Mouse (Mus musculus) forebrain, postnatal 0 days (tissue): ENCODE data around the gene Gm42715. TPM values are rescaled to one million over a fixed set of nuclear protein-coding genes. Genes with fewer than 3 reads are reported as not detected.
A peak's percentile ranks its signal among the peaks of the same experiment; 100 is the strongest.

Experiments used
- ATAC-seq: fragments of 200-750 bp; cut with Nextera tagmentation; 2 replicates; pipeline ENCODE4 v1.8.0; 2017; ENCODE audit warnings: mild to moderate bottlenecking, moderate library complexity
- DNase-seq: peaks from one replicate; pipeline ENCODE4 v3.0.0-alpha.2; 2015
- H3K27ac ChIP-seq: fragments of 300-500 bp; sonication (generic); 2 replicates; pipeline ENCODE4 v1.5.1; 2014; ENCODE audit warnings: low read depth, mild to moderate bottlenecking, antibody characterized with exemption, low read length, moderate library complexity, mixed read lengths
- H3K27me3 ChIP-seq: fragments of 300-500 bp; sonication (generic); 2 replicates; pipeline ENCODE4 v1.6.1; 2014; ENCODE audit warnings: mild to moderate bottlenecking, low read length, mixed read lengths; ENCODE audit not compliant: insufficient read depth
- H3K36me3 ChIP-seq: fragments of 300-500 bp; sonication (generic); 2 replicates; pipeline ENCODE4 v1.6.1; 2014; ENCODE audit warnings: mild to moderate bottlenecking, moderate library complexity; ENCODE audit not compliant: insufficient read depth
- H3K4me1 ChIP-seq: fragments of 300-500 bp; sonication (generic); 2 replicates; pipeline ENCODE4 v1.6.1; 2014; ENCODE audit warnings: antibody characterized with exemption; ENCODE audit not compliant: insufficient read depth
- H3K4me2 ChIP-seq: fragments of 300-500 bp; sonication (generic); 2 replicates; pipeline ENCODE4 v1.6.1; 2014; ENCODE audit warnings: low read depth, mild to moderate bottlenecking, moderate library complexity
- H3K4me3 ChIP-seq: fragments of 300-500 bp; sonication (generic); 2 replicates; pipeline ENCODE4 v1.5.1; 2014; ENCODE audit warnings: low read depth, low read length, mixed read lengths
- H3K9ac ChIP-seq: fragments of 300-500 bp; sonication (generic); 2 replicates; pipeline ENCODE4 v1.6.1; 2014; ENCODE audit warnings: mild to moderate bottlenecking
- H3K9me3 ChIP-seq: fragments of 300-500 bp; sonication (generic); 2 replicates; pipeline ENCODE4 v1.6.1; 2016; ENCODE audit warnings: low read length
- CTCF ChIP-seq: sonication (generic); IDR thresholded peaks from 2 replicates; pipeline ENCODE4 v1.5.1; 2016; ENCODE audit warnings: antibody characterized with exemption, control low read depth, low read depth
- WGBS: fragments of 180-500 bp; shearing (Covaris S2); extraction: QIAGEN DNeasy Blood & Tissue Kit; methylation state at CpG from one replicate; pipeline ENCODE4 v1.1.7; 2014; 5-methylcytosine and 5-hydroxymethylcytosine counted together
- polyA plus RNA-seq: library from polyadenylated mRNA; unstranded; fragments of >200 nt; fragmentation: Nextera tagmentation; extraction: Ambion mirVana; gene quantifications from 2 replicates; pipeline ENCODE4 v1.2.1, GENCODE M21; 2015
- total RNA-seq: library from RNA; depleted of rRNA; stranded (reverse); fragments of >200 nt; gene quantifications from 2 replicates; pipeline ENCODE4 v1.2.3, GENCODE M21; 2014

Gene Gm42715
- total and polyA plus RNA-seq, 2 experiments from 2014 or later: 10.3 to 28.3 TPM

GRCm38 (mm10) chr7:127583260-127583659 is 63.9 kb downstream of the Gm42715 start:
- Histone ChIP-seq H3K4me1 (no peaks in the 10 kb centered on the region), H3K9me3 (no peaks in the 10 kb centered on the region), H3K4me2 (no peak overlapping the region), H3K27ac (no peak overlapping the region), H3K27me3 (no peaks in the 10 kb centered on the region), H3K9ac (no peak overlapping the region), H3K36me3 (peaks cover 46% of the 10 kb centered on the region), H3K4me3 (no peak overlapping the region)
- no peak for DNase-seq
- no peak for ATAC-seq
- WGBS: 94% methylated on average over 6 of the region's 6 CpGs
- no peak for TF ChIP-seq CTCF

GRCm38 (mm10) chr7:127585031-127585430 is 65.6 kb downstream of the Gm42715 start:
- Histone ChIP-seq H3K9ac (no peak overlapping the region), H3K36me3 (peaks cover 36% of the 10 kb centered on the region), H3K27me3 (no peaks in the 10 kb centered on the region), H3K27ac (no peak overlapping the region), H3K9me3 (no peaks in the 10 kb centered on the region), H3K4me1 (no peaks in the 10 kb centered on the region), H3K4me2 (no peak overlapping the region), H3K4me3 (no peak overlapping the region)
- ATAC-seq (no peak), DNase-seq (no peak)
- no peak for TF ChIP-seq CTCF
- WGBS: 90% methylated on average over 7 of the region's 7 CpGs

GRCm38 (mm10) chr7:127586149-127586548 is 66.8 kb downstream of the Gm42715 start:
- Histone ChIP-seq H3K4me2 (no peak overlapping the region), H3K4me1 (no peaks in the 10 kb centered on the region), H3K36me3 (peaks cover 42% of the 10 kb centered on the region), H3K27ac (no peak overlapping the region), H3K27me3 (no peaks in the 10 kb centered on the region), H3K9me3 (no peaks in the 10 kb centered on the region), H3K9ac (no peak overlapping the region), H3K4me3 (no peak overlapping the region)
- ATAC-seq (no peak), DNase-seq (no peak)
- no peak for TF ChIP-seq CTCF
- 91% methylated on average over 6 of the region's 6 CpGs for WGBS

- no peak overlapping the region for H3K27ac ChIP-seq
- H3K4me2 ChIP-seq: peak overlapping the region; percentile 76
- peak overlapping the region; percentile 82; the same call in 1 of the 2 replicates for H3K4me3 ChIP-seq
- 73% methylated on average over 5 of the region's 5 CpGs for WGBS
- H3K36me3 ChIP-seq: peaks cover 46% of the 10 kb centered on the region
- H3K9ac ChIP-seq: no peak overlapping the region
- no peaks in the 10 kb centered on the region for H3K27me3 ChIP-seq
- ATAC-seq (no peak), DNase-seq (no peak)
- H3K9me3 ChIP-seq: no peaks in the 10 kb centered on the region
- H3K4me1 ChIP-seq: no peaks in the 10 kb centered on the region
- no peak for TF ChIP-seq CTCF
Measured at GRCm38 (mm10) chr7:127587196-127587595, 67.8 kb downstream of the Gm42715 start.

GRCm38 (mm10) chr7:127588011-127588871 is 68.9 kb downstream of the Gm42715 start, which contains the start of the genes Ccdc189 and Rnf40:
TSS of gene Ccdc189 (minus strand) at chr7:127588595.
TSS of gene Rnf40 (plus strand) at chr7:127588767.
- WGBS: under 1% methylated on average over 50 of the region's 50 CpGs
- TF ChIP-seq CTCF: peak; percentile 29; the same call in 1 of the 2 replicates
- Histone ChIP-seq H3K36me3 (peaks cover 46% of the 10 kb centered on the region), H3K4me1 (no peaks in the 10 kb centered on the region), H3K4me2 (peak within 1 kb of the TSS; percentile 76), H3K27ac (peak within 1 kb of the TSS; percentile 51), H3K27me3 (no peaks in the 10 kb centered on the region), H3K4me3 (peak within 1 kb of the TSS; percentile 82), H3K9ac (peak within 1 kb of the TSS; percentile 74), H3K9me3 (no peaks in the 10 kb centered on the region)
- DNase-seq (peak; percentile 96), ATAC-seq (peak; percentile 96)

GRCm38 (mm10) chr7:127588901-127589300 is 69.5 kb downstream of the Gm42715 start:
- no peak for ATAC-seq
- Histone ChIP-seq H3K9ac (peak overlapping the region; percentile 74), H3K4me1 (no peaks in the 10 kb centered on the region), H3K9me3 (no peaks in the 10 kb centered on the region), H3K4me2 (peak overlapping the region; percentile 76), H3K4me3 (peak overlapping the region; percentile 82), H3K36me3 (peaks cover 46% of the 10 kb centered on the region), H3K27ac (peak overlapping the region; percentile 51), H3K27me3 (no peaks in the 10 kb centered on the region)
- no peak for TF ChIP-seq CTCF
- DNase-seq: no peak
- WGBS: 5% methylated on average over 29 of the region's 29 CpGs

- no peak overlapping the region for H3K27ac ChIP-seq
- peak overlapping the region; percentile 76 for H3K4me2 ChIP-seq
- H3K36me3 ChIP-seq: peaks cover 52% of the 10 kb centered on the region
- peak overlapping the region; percentile 82 for H3K4me3 ChIP-seq
- H3K9ac ChIP-seq: no peak overlapping the region
- H3K4me1 ChIP-seq: no peaks in the 10 kb centered on the region
- H3K27me3 ChIP-seq: no peaks in the 10 kb centered on the region
- no peak for TF ChIP-seq CTCF
- H3K9me3 ChIP-seq: no peaks in the 10 kb centered on the region
- no peak for DNase-seq
- no peak for ATAC-seq
- WGBS: 93% methylated on average over 9 of the region's 9 CpGs
Measured at GRCm38 (mm10) chr7:127589637-127590036, 70.3 kb downstream of the Gm42715 start.
